Mouse (Mus musculus): ENCODE results near the gene Gm13271.
"Not testable (repeated sequence)": the region's sequence is repeated elsewhere in the genome, so short reads cannot be mapped to it uniquely, and the experiment has no call there.

Gene Gm13271

GRCm38 (mm10) chr4:88754818-88755340, at the start of gene Gm13271:
Gene Gm13271, plus strand, starts transcription at chr4:88754868.
- DNase-seq (ENCODE audit: low read depth, low spot score), result not testable (repeated sequence)

- DNase-seq (ENCODE audit: low read depth, low spot score), result no peak
Observed at GRCm38 (mm10) chr4:88705924-88706323, 48.7 kb upstream of the Gm13271 start.

GRCm38 (mm10) chr4:88707128-88707826, 47.4 kb upstream of the Gm13271 start:
- DNase-seq (ENCODE audit: low read depth, low spot score), result no peak

DNA sequence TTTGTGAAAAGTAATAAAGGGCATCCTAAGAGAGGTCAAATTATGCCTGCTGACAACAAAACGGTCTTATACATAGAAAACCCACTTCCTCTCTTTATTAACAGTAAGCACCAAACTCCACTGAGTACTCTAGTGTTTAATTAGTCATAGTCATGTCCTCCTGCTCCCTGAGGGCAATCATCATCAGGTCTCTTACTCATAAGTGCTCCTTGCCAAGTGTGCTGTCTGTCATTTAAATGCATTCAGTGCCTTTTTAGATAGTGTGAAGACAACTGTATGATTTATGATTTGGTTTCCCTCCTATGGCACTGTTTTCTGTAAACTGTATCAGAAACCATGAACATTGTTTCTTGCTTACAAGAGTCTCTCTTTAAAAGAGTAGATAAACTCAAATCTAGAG, 40.4 kb upstream of the Gm13271 start:
- no peak for DNase-seq (ENCODE audit: low read depth, low spot score)

- DNase-seq (ENCODE audit: low read depth, low spot score), result no peak
Observed at GRCm38 (mm10) chr4:88715059-88715458, 39.6 kb upstream of the Gm13271 start.

- DNase-seq (ENCODE audit: low read depth, low spot score), result no peak
Observed at GRCm38 (mm10) chr4:88718715-88719114, 36.0 kb upstream of the Gm13271 start.

DNA sequence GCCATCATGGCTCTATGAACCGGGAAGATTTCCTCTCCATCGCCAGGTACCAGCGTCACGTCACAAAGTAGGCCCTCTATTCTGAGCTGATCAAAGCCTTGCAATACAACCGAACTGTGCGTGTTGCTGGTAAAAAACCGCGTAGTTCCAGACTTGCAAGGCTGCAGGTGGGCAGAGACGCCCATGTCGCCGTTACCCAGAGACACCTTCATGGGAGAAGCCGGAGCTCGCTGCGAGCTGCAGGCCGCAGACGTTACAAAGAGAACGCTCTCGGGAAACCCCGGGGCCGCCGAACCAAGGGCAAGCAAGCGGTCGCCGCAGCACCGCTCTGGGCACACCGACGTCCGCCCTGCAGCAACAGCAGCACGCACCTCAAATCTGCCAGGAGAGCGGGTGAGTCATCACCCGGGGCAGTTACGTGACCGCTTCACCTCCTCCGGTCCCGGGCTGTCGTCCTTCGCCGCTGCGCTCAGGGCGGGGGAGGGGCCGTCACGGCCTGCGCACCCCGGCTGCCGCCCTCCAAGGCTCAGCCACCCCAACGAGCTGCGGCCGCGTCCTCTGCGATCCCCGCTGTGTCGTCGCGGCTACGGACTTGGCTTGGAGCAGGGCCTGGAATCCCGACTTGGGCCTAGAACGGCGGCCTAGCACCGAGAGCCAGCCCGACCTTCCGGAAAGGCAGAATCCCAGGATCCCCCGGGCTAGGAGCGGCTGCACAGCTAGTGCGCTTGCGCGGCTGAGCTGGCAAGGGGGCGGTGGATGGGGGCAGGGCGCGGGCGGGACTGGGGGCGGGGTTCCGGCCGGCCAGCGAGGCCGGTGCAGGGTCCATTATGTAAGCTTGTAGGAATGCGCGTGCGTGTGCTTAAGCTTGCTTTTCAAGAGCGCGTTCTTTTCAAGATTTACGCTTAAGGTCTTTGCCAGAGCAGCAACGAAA, 32.6 kb upstream of the Gm13271 start, which contains the start of the genes Gm26566 and Klhl9:
Gm26566 (plus strand) TSS at position 15 of the 931 bp plus-strand sequence.
Klhl9 (minus strand) TSS at position 675 of the 931 bp plus-strand sequence.
- DNase-seq (ENCODE audit: low read depth, low spot score), result peak; percentile 95

- DNase-seq (ENCODE audit: low read depth, low spot score), result no peak
Observed at GRCm38 (mm10) chr4:88723497-88724090, 31.1 kb upstream of the Gm13271 start.

DNA sequence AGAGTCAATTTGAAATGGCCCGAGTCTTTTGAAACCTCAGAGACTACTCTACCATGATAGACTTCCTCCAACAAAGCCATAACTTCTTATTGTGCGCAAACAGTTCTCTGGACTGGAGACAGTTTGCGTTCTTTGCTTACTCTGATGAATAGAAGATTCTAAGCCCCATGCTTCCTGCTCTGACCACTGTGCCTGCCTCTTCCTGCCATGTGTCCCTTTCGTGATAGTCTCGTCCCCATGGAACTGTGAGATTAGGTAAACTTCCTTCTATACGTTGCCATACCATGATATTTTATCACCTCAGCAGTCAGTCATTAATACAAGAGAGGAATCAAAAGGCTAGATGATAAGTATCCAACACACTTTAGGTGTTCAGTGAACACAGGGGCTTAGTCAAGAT, 27.9 kb upstream of the Gm13271 start:
- no peak for DNase-seq (ENCODE audit: low read depth, low spot score)

DNA sequence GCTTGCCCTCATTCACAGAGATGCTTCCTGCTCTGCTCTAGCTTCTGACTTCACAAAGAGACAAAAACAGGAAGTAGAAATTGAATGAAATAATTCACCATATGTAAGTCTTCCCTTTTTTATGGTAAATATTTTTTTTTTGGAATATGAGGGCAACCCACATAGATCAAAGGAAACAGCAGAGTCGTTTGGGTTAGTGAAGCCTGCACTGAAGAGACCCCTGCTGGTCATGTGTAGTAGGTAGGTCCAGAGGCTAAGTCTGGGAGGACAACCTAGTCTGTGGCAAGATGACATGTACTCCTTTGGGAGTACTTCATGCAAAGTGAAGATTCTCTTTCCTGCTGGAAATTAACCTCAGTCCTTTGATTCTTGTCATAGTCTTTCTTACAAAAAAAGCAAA, 27.3 kb upstream of the Gm13271 start:
- DNase-seq (ENCODE audit: low read depth, low spot score), result no peak

DNA sequence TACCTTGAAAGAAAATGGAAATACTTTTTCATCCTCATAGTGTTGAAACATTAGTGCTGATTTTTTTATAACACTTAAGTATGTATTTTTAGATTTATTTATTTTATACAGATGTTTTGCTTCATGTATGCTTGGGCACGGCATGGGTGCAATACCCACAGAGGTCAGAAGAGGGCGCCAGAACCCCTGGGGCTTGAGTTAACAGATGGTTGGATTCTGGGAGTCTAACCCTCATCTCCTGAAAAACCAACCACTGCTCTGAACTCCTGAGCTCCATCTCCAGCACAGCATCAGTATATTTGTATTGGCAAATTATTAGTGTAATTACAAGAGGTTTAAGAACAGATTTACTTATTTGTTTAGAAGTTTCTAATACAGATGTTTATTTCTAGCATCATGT, 16.2 kb upstream of the Gm13271 start:
- DNase-seq (ENCODE audit: low read depth, low spot score), result peak; percentile 77

DNA sequence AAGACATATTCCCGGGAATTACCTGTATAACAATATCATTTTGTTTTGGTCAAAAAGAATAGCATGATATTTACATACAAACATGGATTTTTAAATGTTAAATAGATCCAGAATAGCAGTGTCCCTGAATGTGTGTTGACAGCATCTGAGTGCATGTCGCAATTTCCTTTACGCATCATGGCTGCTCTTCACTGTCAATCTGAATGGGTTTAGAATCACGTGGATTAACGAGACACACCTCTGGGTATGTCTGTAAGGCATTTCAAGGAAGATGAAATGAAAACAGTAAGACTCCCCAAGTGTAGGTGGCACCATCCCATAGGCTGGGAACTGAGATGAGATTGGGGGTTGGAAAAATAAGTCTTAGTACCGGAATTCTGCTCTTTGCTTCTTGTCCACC, 15.6 kb upstream of the Gm13271 start:
- no peak for DNase-seq (ENCODE audit: low read depth, low spot score)

GRCm38 (mm10) chr4:88741426-88741825, 13.2 kb upstream of the Gm13271 start:
- DNase-seq (ENCODE audit: low read depth, low spot score), result no peak

GRCm38 (mm10) chr4:88742771-88743371, 11.8 kb upstream of the Gm13271 start:
- DNase-seq (ENCODE audit: low read depth, low spot score), result no peak

DNA sequence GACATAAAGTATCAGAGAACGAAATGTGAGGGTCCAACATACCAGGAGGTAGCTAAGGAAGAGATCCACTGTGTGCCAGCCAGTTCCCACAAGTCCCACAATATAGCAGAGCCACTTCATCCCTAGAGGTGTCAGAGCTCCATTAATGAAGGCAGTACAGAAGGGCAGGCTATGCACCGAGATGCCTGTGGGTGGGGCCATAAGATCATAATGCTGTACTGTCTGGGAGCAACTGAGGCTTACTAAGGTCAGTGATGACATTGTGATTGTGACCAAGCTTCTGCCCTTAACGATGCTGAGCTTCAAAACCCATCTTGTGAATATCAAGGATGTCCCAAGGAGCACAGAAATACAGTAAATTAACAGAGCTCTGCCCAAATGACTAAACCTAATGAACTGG, 10.5 kb upstream of the Gm13271 start:
- no peak for DNase-seq (ENCODE audit: low read depth, low spot score)

- DNase-seq (ENCODE audit: low read depth, low spot score), result no peak
Observed at GRCm38 (mm10) chr4:88749926-88750325, 4.7 kb upstream of the Gm13271 start.

DNA sequence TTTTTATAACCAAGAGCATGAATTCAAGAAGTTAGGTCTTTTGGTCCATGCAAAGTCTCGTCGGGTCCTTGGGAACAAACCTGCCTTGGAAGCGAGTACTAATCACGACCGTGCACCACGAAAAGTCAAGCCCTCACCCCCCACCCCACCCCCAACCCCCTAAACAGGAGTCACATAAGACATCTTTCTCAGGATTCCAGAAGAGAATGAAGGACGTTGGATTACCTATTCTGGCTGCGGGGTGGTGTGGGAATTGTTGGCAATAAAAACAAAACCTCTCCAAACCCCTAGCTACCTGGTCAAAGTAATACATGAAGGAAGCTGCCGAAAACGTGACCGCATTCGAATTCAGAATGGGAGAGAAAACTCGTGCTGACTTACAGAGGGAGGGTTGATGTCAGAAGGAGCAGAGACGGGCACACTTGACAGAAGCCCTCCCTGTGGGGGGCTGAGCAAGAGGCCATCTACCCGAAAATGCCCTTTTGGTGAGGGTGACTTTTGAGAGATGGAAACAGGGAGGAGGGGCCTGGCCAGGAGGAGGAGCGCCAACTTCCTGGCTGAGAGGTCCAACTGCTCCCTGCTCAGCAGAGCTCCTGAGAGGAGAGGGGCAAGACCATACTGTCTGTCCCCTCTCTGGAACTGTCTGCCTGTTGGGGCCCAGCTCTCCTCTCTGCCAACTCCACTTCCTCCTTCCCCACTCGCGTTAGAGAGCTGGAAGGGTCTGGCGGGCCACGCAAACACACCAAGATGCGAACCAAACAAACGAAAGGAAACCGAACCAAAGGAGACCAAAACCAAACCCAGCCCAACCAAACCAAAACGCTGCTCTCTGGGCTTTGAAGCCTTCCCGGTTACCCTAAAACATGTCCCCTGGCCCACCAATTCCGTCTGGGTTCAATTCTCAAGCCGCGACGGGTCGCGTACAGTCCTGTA, 2.2 kb downstream of the Gm13271 start:
- DNase-seq (ENCODE audit: low read depth, low spot score), result not testable (repeated sequence)

DNA sequence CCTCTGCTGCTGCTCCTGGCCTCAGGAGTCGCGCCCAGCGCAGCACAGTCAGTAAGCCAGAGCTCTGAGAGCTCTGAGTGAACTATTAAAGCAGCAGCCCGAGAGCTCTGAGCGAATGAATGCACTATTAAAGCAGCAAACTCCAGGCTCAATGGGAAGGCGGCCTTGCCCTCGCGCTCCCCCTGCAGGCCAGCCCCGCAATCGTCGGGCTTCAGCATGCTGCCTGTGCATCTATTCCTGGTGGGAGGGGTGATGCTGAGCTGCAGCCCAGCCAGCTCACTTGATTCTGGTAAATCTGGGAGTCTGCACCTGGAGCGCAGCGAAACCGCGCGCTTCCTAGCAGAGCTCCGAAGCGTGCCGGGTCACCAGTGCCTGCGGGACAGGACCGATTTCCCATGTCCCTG, 3.0 kb downstream of the Gm13271 start:
- not testable (repeated sequence) for DNase-seq (ENCODE audit: low read depth, low spot score)

- DNase-seq (ENCODE audit: low read depth, low spot score), result not testable (repeated sequence)
Observed at GRCm38 (mm10) chr4:88758751-88759150, 4.1 kb downstream of the Gm13271 start.

DNA sequence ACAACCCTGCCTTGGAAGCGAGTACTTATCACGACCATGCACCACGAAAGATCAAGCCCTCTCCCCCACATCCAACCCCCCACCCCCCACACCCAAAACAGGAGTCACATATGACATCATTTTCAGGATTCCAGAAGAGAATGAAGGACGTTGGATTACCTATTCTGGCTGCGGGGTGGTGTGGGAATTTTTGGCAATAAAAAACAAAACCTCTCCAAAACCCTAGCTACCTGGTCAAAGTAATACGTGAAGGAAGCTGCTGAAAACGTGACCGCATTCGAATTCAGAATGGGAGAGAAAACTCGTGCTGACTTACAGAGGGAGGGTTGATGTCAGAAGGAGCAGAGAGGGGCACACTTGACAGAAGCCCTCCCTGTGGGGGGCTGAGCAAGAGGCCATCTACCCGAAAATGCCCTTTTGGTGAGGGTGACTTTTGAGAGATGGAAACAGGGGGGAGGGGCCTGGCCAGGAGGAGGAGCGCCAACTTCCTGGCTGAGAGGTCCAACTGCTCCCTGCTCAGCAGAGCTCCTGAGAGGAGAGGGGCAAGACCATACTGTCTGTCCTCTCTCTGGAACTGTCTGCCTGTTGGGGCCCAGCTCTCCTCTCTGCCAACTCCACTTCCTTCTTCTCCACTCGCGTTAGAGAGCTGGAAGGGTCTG, 5.1 kb downstream of the Gm13271 start, which contains the start of gene Gm13283:
Gm13283 (plus strand) TSS at position 510 of the 659 bp plus-strand sequence.
- DNase-seq (ENCODE audit: low read depth, low spot score), result not testable (repeated sequence)

Measured in mesoderm, embryonic 11.5 days (tissue).